Mouse (Mus musculus) forebrain, embryonic 10.5 days (tissue): Measurements from ENCODE around the gene Evx2. TPM values are rescaled to one million over a fixed set of nuclear protein-coding genes. Genes with fewer than 3 reads are reported as not detected.

Source experiments
- DNase-seq: peaks from one replicate; pipeline ENCODE4 v3.0.0-alpha.2; 2017; ENCODE audit warnings: low spot score; ENCODE audit errors: extremely low spot score
- H3K27ac ChIP-seq: fragments of 300-500 bp; sonication (generic); 2 replicates; pipeline ENCODE4 v1.5.1; 2016; ENCODE audit warnings: mild to moderate bottlenecking
- H3K27me3 ChIP-seq: fragments of 300-500 bp; sonication (generic); 2 replicates; pipeline ENCODE4 v1.6.1; 2016; ENCODE audit warnings: mild to moderate bottlenecking; ENCODE audit not compliant: poor library complexity, severe bottlenecking
- H3K36me3 ChIP-seq: fragments of 300-500 bp; sonication (generic); replicated peaks from 2 replicates; pipeline ENCODE4 v1.6.1; 2016; ENCODE audit warnings: mild to moderate bottlenecking, moderate library complexity
- H3K4me1 ChIP-seq: fragments of 300-500 bp; sonication (generic); 2 replicates; pipeline ENCODE4 v1.6.1; 2016
- H3K4me3 ChIP-seq: fragments of 300-500 bp; sonication (generic); 2 replicates; pipeline ENCODE4 v1.5.1; 2016; ENCODE audit warnings: mild to moderate bottlenecking, moderate library complexity
- H3K9me3 ChIP-seq: fragments of 300-500 bp; sonication (generic); 2 replicates; pipeline ENCODE4 v1.6.1; 2016; ENCODE audit warnings: mild to moderate bottlenecking, moderate library complexity
- WGBS: fragments of 180-500 bp; shearing (Covaris S2); methylation state at CpG from one replicate; pipeline ENCODE4 v1.1.7; 2016; 5-methylcytosine and 5-hydroxymethylcytosine counted together
- polyA plus RNA-seq: library from polyadenylated mRNA; unstranded; fragments of >200 nt; fragmentation: Nextera tagmentation; extraction: Ambion mirVana; gene quantifications from 2 replicates; pipeline ENCODE4 v1.2.1, GENCODE M21; 2016

Gene Evx2
- polyA plus RNA-seq, 1 experiment from 2014 or later: not detected

GRCm38 (mm10) chr2:74652996-74653340, 6.4 kb downstream of the Evx2 start:
- Histone ChIP-seq H3K4me3 (no peak overlapping the region), H3K36me3 (no peaks in the 10 kb centered on the region), H3K27ac (no peak overlapping the region), H3K9me3 (0 out of 2 replicates have a peak, but pooled peaks cover 4% of the 10 kb centered on the region), H3K27me3 (peaks cover 100% of the 10 kb centered on the region), H3K4me1 (peaks cover 12% of the 10 kb centered on the region)
- WGBS: 41% methylated on average over 2 of the region's 2 CpGs
- DNase-seq: no peak

DNA sequence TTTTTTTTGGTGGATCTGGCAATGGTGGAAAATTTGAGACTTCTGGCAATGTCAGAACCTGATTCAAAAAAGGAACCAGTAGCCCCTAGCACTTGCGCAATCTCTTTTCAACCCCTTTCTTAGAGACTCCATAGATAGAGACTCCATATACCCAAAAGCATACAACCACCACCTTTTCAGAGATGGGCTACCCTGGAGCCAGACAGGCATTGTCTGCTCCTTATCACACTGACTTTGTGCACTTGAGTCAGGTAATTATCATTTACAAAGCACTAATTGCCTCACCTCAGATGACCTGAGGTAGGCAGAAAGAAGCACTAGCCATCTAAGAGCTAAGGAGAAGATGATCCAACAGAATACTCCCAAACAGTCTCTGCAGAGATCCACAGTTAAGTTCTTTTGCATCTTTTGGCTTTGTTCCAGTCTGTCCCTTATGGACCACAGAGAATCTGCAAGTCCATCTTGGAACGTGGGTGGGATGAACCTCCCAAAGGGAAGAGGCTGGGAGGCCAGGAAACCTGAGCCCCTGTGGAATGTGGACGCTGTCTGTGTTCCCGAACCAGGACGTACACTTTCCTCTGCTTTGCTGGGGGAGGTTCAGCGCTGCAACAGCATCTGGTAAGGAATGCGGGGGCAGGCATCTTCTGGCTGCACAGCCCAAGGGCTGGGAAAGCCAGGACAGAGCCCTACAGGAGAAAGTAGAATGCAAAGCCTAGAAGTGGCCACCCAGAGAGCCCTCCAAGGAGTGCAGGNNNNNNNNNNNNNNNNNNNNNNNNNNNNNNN, 12.1 kb downstream of the Evx2 start:
- peaks cover 97% of the 10 kb centered on the region for H3K27me3 ChIP-seq
- no peaks in the 10 kb centered on the region for H3K4me1 ChIP-seq
- H3K36me3 ChIP-seq: no peaks in the 10 kb centered on the region
- H3K4me3 ChIP-seq: no peak overlapping the region
- H3K9me3 ChIP-seq: no peaks in the 10 kb centered on the region
- no peak for DNase-seq
- H3K27ac ChIP-seq: no peak overlapping the region
- 13% methylated on average over 7 of the region's 7 CpGs for WGBS

GRCm38 (mm10) chr2:74645631-74646030, 13.7 kb downstream of the Evx2 start:
- H3K36me3 ChIP-seq: no peaks in the 10 kb centered on the region
- no peaks in the 10 kb centered on the region for H3K9me3 ChIP-seq
- no peak overlapping the region for H3K4me3 ChIP-seq
- WGBS: 81% methylated on average over 3 of the region's 3 CpGs
- H3K27ac ChIP-seq: no peak overlapping the region
- H3K27me3 ChIP-seq: peaks cover 80% of the 10 kb centered on the region
- no peaks in the 10 kb centered on the region for H3K4me1 ChIP-seq
- no peak for DNase-seq

- H3K4me3 ChIP-seq: no peak overlapping the region
- no peaks in the 10 kb centered on the region for H3K36me3 ChIP-seq
- H3K9me3 ChIP-seq: no peaks in the 10 kb centered on the region
- H3K27ac ChIP-seq: no peak overlapping the region
- 83% methylated on average over 5 of the region's 5 CpGs for WGBS
- no peak for DNase-seq
- no peaks in the 10 kb centered on the region for H3K4me1 ChIP-seq
- peaks cover 48% of the 10 kb centered on the region for H3K27me3 ChIP-seq
Measured at GRCm38 (mm10) chr2:74642431-74642830, 16.9 kb downstream of the Evx2 start.

DNA sequence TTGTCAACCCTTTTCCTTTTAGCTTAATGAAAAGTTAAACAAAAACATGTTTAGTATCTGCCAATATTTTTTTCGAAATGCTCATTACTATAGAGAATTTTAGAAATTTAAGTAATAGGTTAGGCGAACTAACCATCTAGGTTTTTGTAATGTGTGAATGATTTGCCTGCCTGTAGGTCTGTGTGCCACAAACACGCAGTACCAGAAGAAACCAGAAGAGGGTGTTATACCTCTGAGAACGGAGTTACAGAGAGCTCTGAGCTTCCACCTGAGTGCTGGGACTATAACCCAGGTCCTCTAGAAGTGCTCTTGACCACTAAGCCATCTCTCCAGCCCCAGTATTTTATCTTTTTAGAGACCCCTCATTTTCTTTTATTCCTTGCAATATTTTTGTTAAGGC, 23.9 kb downstream of the Evx2 start:
- H3K4me1 ChIP-seq: no peaks in the 10 kb centered on the region
- H3K4me3 ChIP-seq: no peak overlapping the region
- no peaks in the 10 kb centered on the region for H3K27me3 ChIP-seq
- WGBS: 66% methylated on average over 4 of the region's 4 CpGs
- DNase-seq: no peak
- H3K9me3 ChIP-seq: no peaks in the 10 kb centered on the region
- H3K27ac ChIP-seq: no peak overlapping the region
- no peaks in the 10 kb centered on the region for H3K36me3 ChIP-seq

DNA sequence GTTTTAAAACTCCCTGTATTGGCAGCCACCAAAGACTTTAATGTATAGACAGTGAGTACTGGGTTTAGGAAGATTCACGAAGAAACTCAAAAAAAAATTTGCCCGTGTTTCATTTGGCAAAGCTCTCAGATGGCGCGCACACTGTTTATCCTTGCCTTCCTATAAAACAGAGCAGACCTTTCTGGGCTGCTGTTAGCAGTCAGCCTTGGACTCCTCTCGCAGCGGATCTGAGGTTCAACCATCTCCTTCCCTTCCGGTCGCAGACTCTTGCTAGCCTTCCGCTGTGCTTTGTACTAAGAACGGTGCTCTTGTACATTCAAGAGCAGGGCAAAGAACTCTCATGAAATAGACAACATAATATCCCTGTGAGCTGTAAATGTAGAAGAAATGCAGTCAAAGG, 39.0 kb downstream of the Evx2 start:
- 94% methylated on average over 10 of the region's 10 CpGs for WGBS
- no peaks in the 10 kb centered on the region for H3K36me3 ChIP-seq
- H3K4me3 ChIP-seq: no peak overlapping the region
- H3K27ac ChIP-seq: no peak overlapping the region
- H3K27me3 ChIP-seq: no peaks in the 10 kb centered on the region
- no peaks in the 10 kb centered on the region for H3K4me1 ChIP-seq
- H3K9me3 ChIP-seq: no peaks in the 10 kb centered on the region
- DNase-seq: no peak

DNA sequence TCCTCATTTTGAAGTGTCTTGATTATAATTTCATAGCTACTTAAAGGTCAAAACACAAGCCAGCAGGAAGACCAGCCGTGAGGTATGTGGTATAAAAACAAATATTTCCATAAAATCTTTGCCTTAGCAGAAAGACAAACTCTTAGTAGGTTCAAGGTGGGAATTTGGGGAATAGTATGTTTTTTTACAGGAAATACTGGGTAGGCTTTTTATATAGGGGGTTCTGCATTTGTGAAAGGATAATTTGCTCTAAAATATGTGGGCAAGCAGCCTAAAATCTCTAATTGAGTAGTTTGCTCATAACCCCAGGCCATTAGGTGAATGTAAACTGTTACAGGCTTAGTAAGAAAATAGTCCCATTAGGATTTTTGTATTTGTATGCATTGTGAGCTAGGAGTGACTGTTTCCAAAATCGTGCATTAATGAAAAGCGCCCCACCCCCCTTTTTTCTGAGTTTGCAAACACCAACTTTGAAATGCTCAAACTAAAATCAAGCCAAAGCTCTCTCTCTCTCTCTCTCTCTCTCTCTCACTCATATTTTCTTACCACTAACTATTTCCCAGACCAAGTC, 39.6 kb downstream of the Evx2 start:
- Histone ChIP-seq H3K27ac (no peak overlapping the region), H3K9me3 (no peaks in the 10 kb centered on the region), H3K4me1 (no peaks in the 10 kb centered on the region), H3K4me3 (no peak overlapping the region), H3K36me3 (no peaks in the 10 kb centered on the region), H3K27me3 (no peaks in the 10 kb centered on the region)
- no peak for DNase-seq
- WGBS: 91% methylated on average over 3 of the region's 3 CpGs

GRCm38 (mm10) chr2:74617706-74618105, 41.7 kb downstream of the Evx2 start:
- DNase-seq: no peak
- Histone ChIP-seq H3K4me1 (no peaks in the 10 kb centered on the region), H3K4me3 (no peak overlapping the region), H3K9me3 (no peaks in the 10 kb centered on the region), H3K27me3 (no peaks in the 10 kb centered on the region), H3K36me3 (no peaks in the 10 kb centered on the region), H3K27ac (no peak overlapping the region)
- 87% methylated on average over 9 of the region's 9 CpGs for WGBS

DNA sequence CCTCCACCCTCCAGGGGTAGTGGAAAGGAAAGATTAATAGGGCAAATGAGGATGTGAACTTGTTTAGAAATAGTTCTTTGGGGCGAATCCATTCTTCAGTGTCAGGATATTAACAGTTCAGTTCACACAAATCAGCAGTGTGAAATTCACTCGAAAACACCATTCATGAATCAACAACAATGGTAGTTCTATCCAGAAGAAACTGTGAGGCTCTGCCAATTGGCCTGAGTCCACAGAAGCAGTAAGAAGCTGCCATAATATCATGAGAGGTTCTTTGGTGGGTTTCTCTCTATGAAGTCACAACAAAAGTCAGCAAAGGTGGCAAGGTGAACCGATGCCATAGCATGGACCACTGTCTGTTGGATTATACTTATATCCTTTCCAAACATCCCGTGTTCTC, 48.0 kb downstream of the Evx2 start:
- H3K27ac ChIP-seq: no peak overlapping the region
- H3K4me3 ChIP-seq: no peak overlapping the region
- no peaks in the 10 kb centered on the region for H3K27me3 ChIP-seq
- 93% methylated on average over 4 of the region's 4 CpGs for WGBS
- no peaks in the 10 kb centered on the region for H3K9me3 ChIP-seq
- no peaks in the 10 kb centered on the region for H3K36me3 ChIP-seq
- DNase-seq: no peak
- H3K4me1 ChIP-seq: no peaks in the 10 kb centered on the region

GRCm38 (mm10) chr2:74609350-74609749, 50.0 kb downstream of the Evx2 start:
- no peaks in the 10 kb centered on the region for H3K27me3 ChIP-seq
- no peaks in the 10 kb centered on the region for H3K4me1 ChIP-seq
- H3K4me3 ChIP-seq: no peak overlapping the region
- no peaks in the 10 kb centered on the region for H3K9me3 ChIP-seq
- no peak for DNase-seq
- H3K27ac ChIP-seq: no peak overlapping the region
- no peaks in the 10 kb centered on the region for H3K36me3 ChIP-seq

GRCm38 (mm10) chr2:74606087-74606760, 53.1 kb downstream of the Evx2 start:
- Histone ChIP-seq H3K36me3 (no peaks in the 10 kb centered on the region), H3K27ac (no peak overlapping the region), H3K27me3 (no peaks in the 10 kb centered on the region), H3K4me1 (no peaks in the 10 kb centered on the region), H3K9me3 (no peaks in the 10 kb centered on the region), H3K4me3 (no peak overlapping the region)
- 86% methylated on average over 5 of the region's 5 CpGs for WGBS
- DNase-seq: no peak

GRCm38 (mm10) chr2:74604011-74604410, 55.3 kb downstream of the Evx2 start:
- no peak overlapping the region for H3K27ac ChIP-seq
- no peaks in the 10 kb centered on the region for H3K4me1 ChIP-seq
- H3K9me3 ChIP-seq: no peaks in the 10 kb centered on the region
- WGBS: 46% methylated on average over 3 of the region's 3 CpGs
- no peak for DNase-seq
- no peaks in the 10 kb centered on the region for H3K36me3 ChIP-seq
- no peak overlapping the region for H3K4me3 ChIP-seq
- H3K27me3 ChIP-seq: no peaks in the 10 kb centered on the region
